15 mouse cellular contexts compared by ENCODE assay signal in the genomic region with DNA sequence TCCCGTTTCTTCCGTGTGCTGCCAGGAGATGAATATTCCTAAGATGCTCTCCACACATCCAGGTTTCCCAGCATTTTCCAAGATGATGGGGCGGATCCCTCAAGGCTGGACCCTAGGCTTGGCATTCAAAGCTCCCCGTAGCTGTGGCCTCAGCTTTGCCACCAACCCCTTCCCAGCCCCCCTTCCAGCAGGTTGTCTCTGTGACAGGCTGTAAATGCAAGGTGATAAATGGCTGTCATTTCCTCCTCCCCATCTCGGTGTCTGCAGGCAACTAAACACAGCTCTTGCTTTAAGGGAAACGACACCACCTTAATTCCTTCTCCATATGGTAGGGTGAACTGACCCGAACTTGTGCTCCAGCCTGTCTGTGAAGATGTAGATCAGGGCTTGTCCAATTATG. TPM values are rescaled to one million over a fixed set of nuclear protein-coding genes. Genes with fewer than 3 reads are reported as not detected.
DNase-seq lines count a peak whose midpoint lies in the region; ATAC-seq and TF ChIP-seq lines count a peak whose summit lies in the region.
"Had no signal": no experiment of that assay in that cellular context is flagged by ENCODE, and none has a peak within 500 bp of the region (broad histone marks: within the 10 kb centered on the region; RNA-seq: fewer than 3 reads in every experiment).

No protein-coding gene starts in this region.

- ATAC-seq in kidney, postnatal 0 days (replicated peaks; ENCODE audit: low FRiP score, low read depth) = no peak
- peak; percentile 49; the same call in 1 of the 2 replicates for ATAC-seq in neural tube, embryonic 15.5 days (ENCODE audit: low FRiP score)
- ATAC-seq: CD4-positive, CD25-positive, alpha-beta regulatory T cell, adult 4 months had no signal

- no peaks in the 10 kb centered on the region for H3K9me3 ChIP-seq in kidney, postnatal 0 days (replicated peaks; ENCODE audit: low read length)
- no peaks in the 10 kb centered on the region for H3K9me3 ChIP-seq in neural tube, embryonic 15.5 days (replicated peaks)

- no peak overlapping the region; the same call in 1 of the 2 replicates for H3K4me2 ChIP-seq in kidney, postnatal 0 days (ENCODE audit: low read length)
- peak overlapping the region; percentile 40 for H3K4me2 ChIP-seq in neural tube, embryonic 15.5 days

- peak; percentile 47 for DNase-seq in kidney, postnatal 0 days (ENCODE audit: low spot score)
- DNase-seq in kidney, postnatal 14 days = no peak
- peak; percentile 44 for DNase-seq in forelimb bud, embryonic 11.5 days (ENCODE audit: low read depth, low spot score)
- peak; percentile 71 for DNase-seq in mesoderm, embryonic 11.5 days (ENCODE audit: low read depth, low spot score)
- DNase-seq in spleen, postnatal 4 days (ENCODE audit: low spot score in 2 of 2) = no peak
- DNase-seq in retina, postnatal 1 day = no peak
- DNase-seq in gastrocnemius, adult 18-20 months (ENCODE audit: low spot score) = no peak
- DNase-seq: adrenal gland, postnatal 25 days; cerebellum, adult 11-12 months; kidney, postnatal 4 days; left cerebral cortex, postnatal 4 days; right cerebral cortex, postnatal 14 days had no signal

- no peaks in the 10 kb centered on the region for H3K27me3 ChIP-seq in kidney, postnatal 0 days (ENCODE audit: insufficient read depth, low read length)
- H3K27me3 ChIP-seq in neural tube, embryonic 15.5 days (replicated peaks) = no peaks in the 10 kb centered on the region

- no peak overlapping the region for H3K27ac ChIP-seq in kidney, postnatal 0 days
- H3K27ac ChIP-seq in neural tube, embryonic 15.5 days (replicated peaks) = peak overlapping the region; percentile 77

- H3K36me3 ChIP-seq in kidney, postnatal 0 days (ENCODE audit: insufficient read depth, low read length) = no peaks in the 10 kb centered on the region
- no peaks in the 10 kb centered on the region for H3K36me3 ChIP-seq in neural tube, embryonic 15.5 days

- WGBS in kidney, postnatal 0 days = 2% methylated on average over 7 of the region's 7 CpGs
- WGBS in neural tube, embryonic 15.5 days = 1% methylated on average over 7 of the region's 7 CpGs

- H3K4me1 ChIP-seq in kidney, postnatal 0 days (replicated peaks; ENCODE audit: insufficient read depth, low read length) = 0 out of 2 replicates have a peak, but pooled peaks cover 2% of the 10 kb centered on the region
- H3K4me1 ChIP-seq in neural tube, embryonic 15.5 days = peaks cover 22% of the 10 kb centered on the region

- no peak for TF ChIP-seq CTCF in kidney, postnatal 0 days (IDR thresholded peaks at IDR 0.05; ENCODE audit: low read depth)

- no peak overlapping the region for H3K4me3 ChIP-seq in kidney, postnatal 0 days (replicated peaks; ENCODE audit: low read depth, low read length)
- H3K4me3 ChIP-seq in neural tube, embryonic 15.5 days (replicated peaks) = no peak overlapping the region
- H3K4me3 ChIP-seq: myocyte had no signal

- H3K9ac ChIP-seq in kidney, postnatal 0 days (ENCODE audit: low read depth, low read length) = no peak overlapping the region
- H3K9ac ChIP-seq in neural tube, embryonic 15.5 days (replicated peaks) = no peak overlapping the region

RNA-seq across cellular contexts. Expression of a gene that starts 52.6 kb away (rescaled TPM):
- 13.6 and 15.2 TPM in 2 replicates for polyA plus RNA-seq in kidney, postnatal 0 days (2015; fragmentation: Nextera tagmentation; extraction: Ambion mirVana)
- 14.7 and 17.3 TPM in 2 replicates for polyA plus RNA-seq in neural tube, embryonic 15.5 days (2015; fragmentation: Nextera tagmentation; extraction: Ambion mirVana)
- total RNA-seq in gastrocnemius, adult 18-20 months (2021) = 10 to 100 TPM; 19.3 to 25.4 TPM

RNA-seq across cellular contexts. Expression of a gene that starts 52.7 kb away (rescaled TPM):
- polyA plus RNA-seq in kidney, postnatal 0 days (2015; fragmentation: Nextera tagmentation; extraction: Ambion mirVana) = 29.6 and 34.9 TPM in 2 replicates
- polyA plus RNA-seq in neural tube, embryonic 15.5 days (2015; fragmentation: Nextera tagmentation; extraction: Ambion mirVana) = 28.5 and 32.8 TPM in 2 replicates
- total RNA-seq in gastrocnemius, adult 18-20 months (2021) = 10 to 100 TPM; 23.2 to 29.3 TPM

Comparison
In these comparisons a context has a peak if more than half of its experiments do, and no peak if none do; other contexts are left out.
1. DNase-seq: peak in kidney, postnatal 0 days (single experiment), forelimb bud, embryonic 11.5 days (single experiment) and mesoderm, embryonic 11.5 days (single experiment); none in kidney, postnatal 14 days (single experiment), spleen, postnatal 4 days (0 of 2), retina, postnatal 1 day (single experiment) and gastrocnemius, adult 18-20 months (single experiment).